Mouse (Mus musculus) gastrocnemius, postnatal 4 days (tissue): ENCODE measurements at regions not wholly inside any gene's neighbourhood (a gene's known extent, or its start where the extent isn't known, plus 50 kb on each side); places are given as distances from the start of the nearest gene placed in this dataset.

ENCODE experiments used
- DNase-seq, 2 experiments: peaks; one replicate each; pipeline ENCODE4 v3.0.0; 2021 to 2022; ENCODE audit warnings: low spot score in 2 of 2, mixed read lengths in 2 of 2

- no peak for DNase-seq
These were observed 105.6 kb upstream of the Atp2b1 start for GRCm38 (mm10) chr10:98808644-98809043.

GRCm38 (mm10) chr10:98829051-98829450 is 85.2 kb upstream of the Atp2b1 start:
- DNase-seq, result no peak

- no peak for DNase-seq
These were observed 82.7 kb upstream of the Atp2b1 start for GRCm38 (mm10) chr10:98831488-98831887.

DNA sequence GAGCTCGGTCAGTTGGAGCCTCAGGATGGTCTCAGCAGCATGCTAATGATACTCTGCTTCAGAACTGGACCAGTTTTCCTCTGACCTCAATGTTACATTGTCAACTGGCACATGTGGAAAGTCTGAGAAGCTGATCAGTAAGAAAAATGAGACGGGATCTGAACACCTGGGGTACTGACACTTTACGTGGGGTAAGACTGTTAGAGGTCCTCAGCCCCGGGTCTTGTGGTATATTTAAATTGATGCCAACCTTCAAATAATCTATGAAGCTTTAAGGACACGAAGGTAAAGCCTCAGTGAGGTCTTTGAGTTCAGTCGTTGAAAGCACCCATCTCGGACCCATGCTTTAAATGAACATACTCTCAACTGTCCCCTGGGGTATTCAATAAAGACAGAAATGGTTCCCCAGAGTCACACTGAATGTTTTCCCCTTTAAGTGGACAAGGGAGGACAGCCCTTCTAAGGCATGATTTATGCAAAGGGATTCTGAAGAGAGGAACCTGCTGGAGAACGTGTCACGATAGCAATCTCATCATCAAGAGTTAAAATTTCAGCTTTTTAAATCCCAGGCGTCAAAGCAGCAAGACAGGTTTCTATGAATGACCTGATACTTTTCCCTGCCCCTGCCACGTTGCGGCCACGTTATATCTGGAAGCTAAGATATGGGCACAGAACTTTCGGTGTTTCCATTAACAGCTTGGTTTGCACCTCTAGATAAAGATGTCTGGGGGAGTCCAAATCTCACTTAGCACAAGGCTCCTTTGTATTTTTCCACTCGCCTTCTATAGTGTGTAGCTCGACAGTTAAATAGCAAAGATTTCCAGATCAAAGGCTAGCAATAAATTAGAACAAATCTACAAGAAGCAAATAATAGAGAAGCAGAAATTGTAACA is 76.7 kb upstream of the Atp2b1 start:
- DNase-seq, result no peak

DNA sequence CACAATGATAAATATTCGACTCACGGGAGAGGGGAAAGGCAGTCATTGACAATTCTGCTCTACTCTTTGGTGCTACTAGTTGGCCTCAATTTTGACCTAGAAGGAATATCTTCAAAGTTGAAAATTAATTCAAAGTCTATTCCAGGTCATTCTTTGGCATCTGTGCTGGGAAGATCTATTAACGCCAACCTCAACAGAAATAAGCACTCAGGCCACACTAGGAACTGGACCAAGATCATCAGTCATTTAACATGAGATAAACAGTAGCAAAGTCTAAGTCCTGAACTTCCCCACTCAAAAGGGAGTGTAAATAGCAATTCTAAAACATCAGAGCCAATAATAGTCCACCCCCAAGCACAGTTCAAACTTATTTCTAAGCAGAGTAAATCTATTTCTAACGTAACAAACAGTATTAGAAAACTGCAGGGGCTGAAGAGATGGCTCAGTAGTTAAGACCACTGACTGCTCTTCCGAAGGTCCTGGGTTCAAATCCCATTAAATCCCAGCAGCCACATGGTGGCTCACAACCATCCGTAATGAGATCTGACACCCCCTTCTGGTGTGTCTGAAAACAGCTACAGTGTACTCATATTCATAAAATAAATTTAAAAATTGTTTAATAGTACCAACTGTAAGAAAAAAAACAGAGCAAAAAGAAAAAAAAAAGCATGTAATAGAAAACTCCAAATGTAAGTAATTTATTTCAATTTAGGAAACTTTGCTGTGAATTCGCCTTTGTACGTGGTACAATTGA is 75.1 kb upstream of the Atp2b1 start:
- no peak for DNase-seq

DNA sequence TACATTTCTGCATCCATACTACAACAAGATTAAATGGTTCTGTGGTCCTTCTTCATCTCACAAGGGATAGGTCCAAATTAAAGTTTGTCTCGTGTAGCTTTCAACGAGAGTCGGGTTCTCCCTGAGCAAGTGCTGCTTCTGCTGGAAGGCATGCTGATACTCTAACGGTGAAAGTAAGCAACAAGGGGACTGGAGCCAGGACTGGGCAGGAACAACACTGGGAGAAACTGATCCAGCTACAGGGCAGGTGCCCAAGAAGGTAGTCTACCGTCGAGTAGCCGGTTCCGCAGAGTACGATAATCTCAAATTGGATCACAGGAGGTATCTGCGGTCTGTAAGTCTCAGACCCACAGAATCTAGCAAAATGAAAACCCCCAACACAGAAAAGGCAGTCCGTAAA is 74.2 kb upstream of the Atp2b1 start:
- no peak for DNase-seq

GRCm38 (mm10) chr10:98840411-98840810 is 73.8 kb upstream of the Atp2b1 start:
- DNase-seq, result no peak

GRCm38 (mm10) chr10:98840957-98841831 is 73.0 kb upstream of the Atp2b1 start:
- DNase-seq, result no peak

- no peak for DNase-seq
These were observed 72.3 kb upstream of the Atp2b1 start for GRCm38 (mm10) chr10:98841860-98842259.

GRCm38 (mm10) chr10:98842721-98843120 is 71.5 kb upstream of the Atp2b1 start:
- no peak for DNase-seq

- no peak for DNase-seq
These were observed 64.4 kb upstream of the Atp2b1 start for GRCm38 (mm10) chr10:98849851-98850250.

DNA sequence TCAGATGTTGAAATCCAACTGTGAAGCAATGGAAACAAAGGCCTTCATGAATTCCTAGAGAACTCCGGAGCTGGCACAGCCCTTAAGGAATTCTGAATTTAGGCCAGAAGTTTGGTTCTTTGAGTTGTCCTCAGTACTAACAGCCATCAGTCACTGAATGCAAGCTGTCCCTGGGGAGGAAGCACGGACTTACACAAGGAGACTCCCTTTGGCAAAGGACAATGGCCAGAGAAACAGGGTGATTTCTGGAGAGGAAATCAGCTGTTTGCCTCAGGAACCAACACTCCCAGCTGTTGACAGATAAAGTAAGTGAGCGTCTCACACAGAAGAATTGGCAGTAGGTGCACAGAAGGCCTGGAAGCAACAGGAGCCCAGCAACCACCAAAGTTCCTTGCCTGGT is 56.8 kb upstream of the Atp2b1 start:
- peak in 1 of 2 experiments; percentile 14 for DNase-seq

- DNase-seq, result no peak
These were observed 52.7 kb upstream of the Atp2b1 start for GRCm38 (mm10) chr10:98861521-98861920.

- no peak for DNase-seq
These were observed 51.5 kb upstream of the Atp2b1 start for GRCm38 (mm10) chr10:98862712-98863111.

GRCm38 (mm10) chr10:98864384-98864783 is 49.8 kb upstream of the Atp2b1 start:
- no peak for DNase-seq
